Mouse (Mus musculus) forebrain, embryonic 11.5 days (tissue): ENCODE data around the gene Mief1. TPM values are rescaled to one million over a fixed set of nuclear protein-coding genes. Genes with fewer than 3 reads are reported as not detected.

Source experiments
- ATAC-seq: fragments of 200-750 bp; cut with Nextera tagmentation; replicated peaks from 2 replicates; pipeline ENCODE4 v1.8.0; 2017; ENCODE audit warnings: moderate TSS enrichment; ENCODE audit not compliant: low FRiP score
- DNase-seq: peaks from one replicate; pipeline ENCODE4 v3.0.0-alpha.2; 2017; ENCODE audit warnings: low spot score
- H3K27ac ChIP-seq: fragments of 300-500 bp; sonication (generic); 2 replicates; pipeline ENCODE4 v1.5.1; 2014; ENCODE audit warnings: low read depth, low read length
- H3K27me3 ChIP-seq: fragments of 300-500 bp; sonication (generic); 2 replicates; pipeline ENCODE4 v1.6.1; 2014; ENCODE audit warnings: mild to moderate bottlenecking, low read length, mixed read lengths; ENCODE audit not compliant: control insufficient read depth, insufficient read depth
- H3K36me3 ChIP-seq: fragments of 300-500 bp; sonication (generic); 2 replicates; pipeline ENCODE4 v1.6.1; 2014; ENCODE audit warnings: mild to moderate bottlenecking, low read length, moderate library complexity, mixed read lengths; ENCODE audit not compliant: control insufficient read depth, insufficient read depth
- H3K4me1 ChIP-seq: fragments of 300-500 bp; sonication (generic); replicated peaks from 2 replicates; pipeline ENCODE4 v1.6.1; 2014; ENCODE audit warnings: low read length, mixed read lengths; ENCODE audit not compliant: control insufficient read depth, insufficient read depth
- H3K4me2 ChIP-seq: fragments of 300-500 bp; sonication (generic); 2 replicates; pipeline ENCODE4 v1.6.1; 2014; ENCODE audit warnings: low read depth, mild to moderate bottlenecking, low read length, moderate library complexity, mixed read lengths; ENCODE audit not compliant: severe bottlenecking
- H3K4me3 ChIP-seq: fragments of 300-500 bp; sonication (generic); 2 replicates; pipeline ENCODE4 v1.5.1; 2014; ENCODE audit warnings: low read depth, low read length
- H3K9ac ChIP-seq: fragments of 300-500 bp; sonication (generic); 2 replicates; pipeline ENCODE4 v1.6.1; 2014; ENCODE audit warnings: low read length
- H3K9me3 ChIP-seq: fragments of 300-500 bp; sonication (generic); 2 replicates; pipeline ENCODE4 v1.6.1; 2016; ENCODE audit warnings: low read length, mixed read lengths; ENCODE audit not compliant: control insufficient read depth
- WGBS: fragments of 180-500 bp; shearing (Covaris S2); extraction: QIAGEN DNeasy Blood & Tissue Kit; methylation state at CpG from one replicate; pipeline ENCODE4 v1.1.7; 2014; 5-methylcytosine and 5-hydroxymethylcytosine counted together
- polyA plus RNA-seq: library from polyadenylated mRNA; unstranded; fragments of >200 nt; fragmentation: Nextera tagmentation; extraction: Ambion mirVana; gene quantifications from 2 replicates; pipeline ENCODE4 v1.2.1, GENCODE M21; 2014

The Mief1 gene
- polyA plus RNA-seq, 1 experiment from 2014 or later = 47.1 TPM

GRCm38 (mm10) chr15:80219705-80220657, 13.8 kb upstream of the Mief1 start:
- Histone ChIP-seq H3K4me1 (0 out of 2 replicates have a peak, but pooled peaks cover 3% of the 10 kb centered on the region), H3K9me3 (no peaks in the 10 kb centered on the region), H3K9ac (no peak overlapping the region), H3K27ac (no peak overlapping the region), H3K4me3 (no peak overlapping the region), H3K36me3 (no peaks in the 10 kb centered on the region), H3K4me2 (no peak overlapping the region), H3K27me3 (no peaks in the 10 kb centered on the region)
- ATAC-seq (no peak), DNase-seq (no peak)
- 73% methylated on average over 4 of the region's 4 CpGs for WGBS

GRCm38 (mm10) chr15:80221031-80221430, 12.8 kb upstream of the Mief1 start:
- Histone ChIP-seq H3K27ac (no peak overlapping the region), H3K36me3 (no peaks in the 10 kb centered on the region), H3K27me3 (no peaks in the 10 kb centered on the region), H3K4me2 (no peak overlapping the region), H3K9me3 (no peaks in the 10 kb centered on the region), H3K4me3 (no peak overlapping the region), H3K4me1 (0 out of 2 replicates have a peak, but pooled peaks cover 3% of the 10 kb centered on the region), H3K9ac (no peak overlapping the region)
- ATAC-seq (no peak), DNase-seq (no peak)
- WGBS = 68% methylated on average over 8 of the region's 8 CpGs

- Histone ChIP-seq H3K4me3 (no peak overlapping the region), H3K9me3 (no peaks in the 10 kb centered on the region), H3K9ac (no peak overlapping the region), H3K27ac (no peak overlapping the region), H3K36me3 (no peaks in the 10 kb centered on the region), H3K27me3 (no peaks in the 10 kb centered on the region), H3K4me1 (0 out of 2 replicates have a peak, but pooled peaks cover 3% of the 10 kb centered on the region), H3K4me2 (no peak overlapping the region)
- no peak for DNase-seq
- no peak for ATAC-seq
- 93% methylated on average over 7 of the region's 7 CpGs for WGBS
Measured at GRCm38 (mm10) chr15:80223751-80224150, 10.1 kb upstream of the Mief1 start.

GRCm38 (mm10) chr15:80225208-80225607, 8.6 kb upstream of the Mief1 start:
- Histone ChIP-seq H3K4me2 (no peak overlapping the region), H3K4me1 (no peaks in the 10 kb centered on the region), H3K27me3 (no peaks in the 10 kb centered on the region), H3K27ac (no peak overlapping the region), H3K36me3 (no peaks in the 10 kb centered on the region), H3K9me3 (no peaks in the 10 kb centered on the region), H3K9ac (no peak overlapping the region), H3K4me3 (no peak overlapping the region)
- ATAC-seq = no peak
- DNase-seq = peak; percentile 89
- WGBS = 23% methylated on average over 9 of the region's 9 CpGs

GRCm38 (mm10) chr15:80225796-80226195, 8.0 kb upstream of the Mief1 start:
- H3K9me3 ChIP-seq = no peaks in the 10 kb centered on the region
- no peak overlapping the region for H3K4me3 ChIP-seq
- H3K4me2 ChIP-seq = no peak overlapping the region
- H3K36me3 ChIP-seq = no peaks in the 10 kb centered on the region
- WGBS = 43% methylated on average over 2 of the region's 2 CpGs
- peak; percentile 68 for DNase-seq
- H3K27ac ChIP-seq = no peak overlapping the region
- H3K27me3 ChIP-seq = no peaks in the 10 kb centered on the region
- H3K9ac ChIP-seq = no peak overlapping the region
- no peak for ATAC-seq
- H3K4me1 ChIP-seq = no peaks in the 10 kb centered on the region

GRCm38 (mm10) chr15:80228071-80228800, 5.6 kb upstream of the Mief1 start:
- no peaks in the 10 kb centered on the region for H3K27me3 ChIP-seq
- H3K4me1 ChIP-seq = no peaks in the 10 kb centered on the region
- no peak overlapping the region for H3K27ac ChIP-seq
- ATAC-seq (no peak), DNase-seq (no peak)
- H3K9ac ChIP-seq = peak overlapping the region; percentile 24; the same call in 1 of the 2 replicates
- H3K4me2 ChIP-seq = no peak overlapping the region
- H3K36me3 ChIP-seq = no peaks in the 10 kb centered on the region
- no peaks in the 10 kb centered on the region for H3K9me3 ChIP-seq
- 73% methylated on average over 17 of the region's 17 CpGs for WGBS
- no peak overlapping the region for H3K4me3 ChIP-seq

GRCm38 (mm10) chr15:80232331-80232730, 1.5 kb upstream of the Mief1 start:
- Histone ChIP-seq H3K4me2 (no peak overlapping the region), H3K9ac (no peak overlapping the region), H3K4me3 (no peak overlapping the region), H3K4me1 (peaks cover 4% of the 10 kb centered on the region; the same call in 1 of the 2 replicates), H3K27ac (no peak overlapping the region), H3K36me3 (peaks cover 3% of the 10 kb centered on the region; the same call in 1 of the 2 replicates), H3K27me3 (no peaks in the 10 kb centered on the region), H3K9me3 (no peaks in the 10 kb centered on the region)
- DNase-seq (no peak), ATAC-seq (no peak)
- WGBS = 43% methylated on average over 2 of the region's 2 CpGs

GRCm38 (mm10) chr15:80233053-80233452, 765 bp upstream of the Mief1 start:
- Histone ChIP-seq H3K4me2 (peak overlapping the region; percentile 82; the same call in 1 of the 2 replicates), H3K4me3 (no peak overlapping the region), H3K4me1 (peaks cover 4% of the 10 kb centered on the region; the same call in 1 of the 2 replicates), H3K27me3 (no peaks in the 10 kb centered on the region), H3K9me3 (no peaks in the 10 kb centered on the region), H3K36me3 (peaks cover 3% of the 10 kb centered on the region; the same call in 1 of the 2 replicates), H3K27ac (peak overlapping the region; percentile 59; the same call in 1 of the 2 replicates), H3K9ac (0 out of 2 replicates have a peak overlapping the region, but pooled peaks have one; percentile 45)
- ATAC-seq (peak; percentile 7; the same call in 1 of the 2 replicates), DNase-seq (no peak)
- 67% methylated on average over 4 of the region's 4 CpGs for WGBS
